Mouse (Mus musculus) adrenal gland, postnatal 10 days (tissue): ENCODE results near the gene Lmo4. TPM values are rescaled to one million over a fixed set of nuclear protein-coding genes. Genes with fewer than 3 reads are reported as not detected.

Experiments
- DNase-seq: peaks from one replicate; pipeline ENCODE4 v3.0.0; 2021; ENCODE audit warnings: mixed read lengths
- long read RNA-seq, 2 experiments: library from polyadenylated mRNA; stranded (forward); transcript quantifications; one replicate each; pipeline ENCODE4 v2.0.0; 2021
- total RNA-seq, 2 experiments: library from RNA; stranded (reverse); gene quantifications; 2 replicates each; pipeline ENCODE4 v1.2.3; 2021

Gene Lmo4
- 10 to 100 TPM; 63.1 to 65.6 TPM for total RNA-seq
- long read RNA-seq, experiment 1, transcript Lmo4-201 (5 exons, 1,669 nt) = major isoform, 9 of 51 reads
- long read RNA-seq, experiment 1, partial matches to known transcripts = 0 of 51 reads
- long read RNA-seq, experiment 1, other reads (novel, unspliced or antisense) = 37 of 51 reads
- long read RNA-seq, experiment 2, transcript Lmo4-201 (5 exons, 1,669 nt) = major isoform, 5 of 15 reads
- long read RNA-seq, experiment 2, partial matches to known transcripts = 0 of 15 reads
- long read RNA-seq, experiment 2, other reads (novel, unspliced or antisense) = 10 of 15 reads

GRCm38 (mm10) chr3:144204413-144205311 lies at the start of gene Lmo4:
Gene Lmo4, minus strand, starts transcription at chr3:144205220.
- DNase-seq = peak; percentile 94

GRCm38 (mm10) chr3:144254281-144254680 lies 49.3 kb upstream of the Lmo4 start:
- no peak for DNase-seq

- DNase-seq = no peak
These were observed 48.0 kb upstream of the Lmo4 start for GRCm38 (mm10) chr3:144253018-144253417.

GRCm38 (mm10) chr3:144252109-144252508 lies 47.1 kb upstream of the Lmo4 start:
- no peak for DNase-seq

- DNase-seq = peak; percentile 83
These were observed 37.1 kb upstream of the Lmo4 start for GRCm38 (mm10) chr3:144242025-144242673.

- DNase-seq = peak; percentile 26
These were observed 36.1 kb upstream of the Lmo4 start for GRCm38 (mm10) chr3:144241161-144241560.

GRCm38 (mm10) chr3:144238482-144238881 lies 33.5 kb upstream of the Lmo4 start:
- DNase-seq = no peak

GRCm38 (mm10) chr3:144232347-144233008 lies 27.5 kb upstream of the Lmo4 start:
- no peak for DNase-seq

GRCm38 (mm10) chr3:144231931-144232330 lies 26.9 kb upstream of the Lmo4 start:
- DNase-seq = no peak

GRCm38 (mm10) chr3:144231419-144231818 lies 26.4 kb upstream of the Lmo4 start:
- DNase-seq = no peak

- no peak for DNase-seq
These were observed 25.0 kb upstream of the Lmo4 start for GRCm38 (mm10) chr3:144230016-144230415.

GRCm38 (mm10) chr3:144229312-144229711 lies 24.3 kb upstream of the Lmo4 start:
- no peak for DNase-seq

- peak; percentile 10 for DNase-seq
These were observed 20.6 kb upstream of the Lmo4 start for GRCm38 (mm10) chr3:144225456-144226240.

- no peak for DNase-seq
These were observed 19.6 kb upstream of the Lmo4 start for GRCm38 (mm10) chr3:144224594-144224993.

- DNase-seq = no peak
These were observed 18.5 kb upstream of the Lmo4 start for GRCm38 (mm10) chr3:144223377-144224105.

- DNase-seq = no peak
These were observed 17.4 kb upstream of the Lmo4 start for GRCm38 (mm10) chr3:144222381-144222780.

GRCm38 (mm10) chr3:144207498-144207897 lies 2.5 kb upstream of the Lmo4 start:
- peak; percentile 72 for DNase-seq

- no peak for DNase-seq
These were observed 1.9 kb upstream of the Lmo4 start for GRCm38 (mm10) chr3:144206942-144207341.

GRCm38 (mm10) chr3:144206261-144206660 lies 1.2 kb upstream of the Lmo4 start:
- no peak for DNase-seq

- DNase-seq = peak; percentile 96
These were observed 532 bp upstream of the Lmo4 start for GRCm38 (mm10) chr3:144205351-144206153.
